Mouse (Mus musculus): Measurements from ENCODE around the gene Rph3al.

The Rph3al gene

DNA sequence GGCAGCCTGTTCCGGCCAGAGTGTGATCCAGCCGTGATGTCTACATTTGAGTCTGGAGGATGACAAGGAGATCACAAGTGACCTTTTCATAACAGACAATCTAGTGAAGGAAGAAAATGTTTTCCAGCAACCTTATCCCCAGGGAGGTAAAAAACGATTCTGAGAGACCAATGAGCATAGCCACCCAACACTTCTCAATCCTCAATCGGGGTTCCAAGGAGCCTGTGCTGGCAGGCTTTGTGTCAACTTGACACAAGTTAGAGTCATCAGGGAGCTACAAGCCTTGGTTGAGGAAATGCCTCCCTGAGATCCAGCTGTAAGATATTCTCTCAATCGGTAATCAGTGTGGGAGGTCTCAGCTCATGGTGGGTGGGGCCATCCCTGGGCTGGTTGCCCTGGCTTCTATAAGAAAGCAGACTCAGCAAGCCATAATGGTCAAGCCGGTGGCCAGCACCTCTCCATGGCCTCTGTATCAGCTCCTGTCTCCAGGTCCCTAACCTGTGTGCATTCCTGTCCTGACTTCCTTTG lies at the start of gene Rph3al:
Gene Rph3al, minus strand, starts transcription at position 51 of the 528 bp plus-strand sequence.
- peak; percentile 58 for DNase-seq

DNA sequence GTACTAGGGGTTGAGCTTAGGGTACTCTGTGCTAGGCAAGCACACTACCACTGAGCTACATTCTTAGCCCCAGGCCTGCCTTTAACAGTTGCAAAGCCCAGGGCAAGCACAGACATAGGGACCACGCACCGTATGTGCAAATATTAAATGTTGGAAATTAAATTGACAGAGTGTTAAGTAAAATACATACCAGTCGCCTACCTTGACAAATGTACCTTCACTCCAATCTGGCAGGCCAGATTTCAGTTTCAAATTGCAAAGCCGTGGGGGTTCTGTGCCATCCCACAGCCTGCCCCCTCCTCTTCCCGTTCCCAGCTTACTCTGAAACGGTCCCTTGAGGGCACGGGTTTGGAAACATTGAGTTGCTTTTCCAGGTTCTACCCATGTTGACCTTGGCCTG lies 47.7 kb upstream of the Rph3al start:
- no peak for DNase-seq

DNA sequence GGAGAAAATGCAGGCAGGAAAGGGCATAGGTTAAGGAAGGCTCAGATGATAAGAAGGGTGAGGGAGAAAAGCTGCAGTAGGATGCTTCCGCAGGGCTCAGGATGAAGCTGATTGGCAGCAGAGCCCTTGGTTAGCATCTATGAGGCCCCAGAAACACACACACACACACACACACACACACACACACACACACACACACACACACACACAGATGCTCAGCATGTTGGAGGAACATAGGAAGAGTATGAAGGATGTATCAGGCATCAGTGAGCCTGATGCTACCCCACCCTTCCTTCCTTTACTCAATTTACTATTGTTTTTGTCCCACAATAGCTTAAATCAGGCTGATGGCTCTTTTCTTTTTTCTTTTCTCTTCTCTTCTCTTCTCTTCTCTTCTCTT lies 46.4 kb upstream of the Rph3al start:
- DNase-seq: no peak

DNA sequence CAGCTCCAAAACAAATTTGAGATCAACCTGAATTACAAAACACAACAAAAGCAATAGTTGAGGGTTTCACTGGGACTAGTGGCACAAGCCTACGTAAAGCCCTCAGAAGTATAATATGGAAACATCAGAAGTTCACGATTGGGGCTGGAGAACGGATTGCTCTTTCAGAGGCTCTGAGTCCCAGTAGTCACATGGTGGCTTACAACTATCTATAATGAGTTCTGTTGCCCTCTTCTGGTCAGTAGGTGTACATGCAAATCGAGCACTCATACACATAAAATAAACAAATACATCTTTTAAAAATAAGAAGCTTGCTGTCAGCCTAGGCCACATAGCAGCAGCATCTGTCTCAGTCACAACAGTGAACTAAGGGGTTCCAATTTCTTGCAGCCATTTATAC lies 45.0 kb upstream of the Rph3al start:
- no peak for DNase-seq

DNA sequence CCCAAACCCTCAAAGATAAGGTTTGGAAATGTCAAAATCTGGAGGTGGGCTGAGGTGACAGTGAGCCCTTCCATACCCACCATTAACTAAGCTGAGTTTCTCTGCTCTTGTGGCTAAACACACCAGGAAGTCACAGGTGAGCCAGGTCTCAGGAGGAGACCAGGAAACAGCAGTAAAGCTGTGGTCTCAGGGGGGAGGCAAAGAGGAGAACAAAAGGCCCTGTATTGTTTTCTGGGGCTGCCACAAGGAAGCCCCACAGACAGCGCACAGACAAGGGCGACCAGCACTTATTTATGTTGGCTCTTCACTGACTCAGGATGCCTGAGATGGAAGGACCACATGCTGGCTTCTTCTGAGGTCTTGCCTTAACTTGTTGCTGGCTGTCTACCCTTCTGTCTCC lies 42.2 kb upstream of the Rph3al start:
- DNase-seq: no peak

DNA sequence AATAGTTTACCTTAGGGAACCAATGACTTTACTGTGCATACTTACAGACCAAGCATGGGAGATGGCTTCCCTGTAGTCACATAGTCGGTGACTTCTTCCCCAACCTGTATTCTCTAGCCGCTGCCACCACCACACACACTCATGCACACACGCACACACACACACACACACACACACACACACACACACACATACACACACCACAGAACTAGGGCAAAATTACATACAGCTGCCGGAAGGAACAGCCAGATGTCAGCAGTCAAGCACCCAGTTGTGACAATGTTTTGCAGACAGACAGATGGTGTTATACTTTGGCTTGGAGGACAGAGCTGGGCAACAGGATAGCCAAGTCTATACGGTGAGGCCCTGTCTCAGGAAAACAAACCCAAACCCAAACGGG lies 39.8 kb upstream of the Rph3al start:
- DNase-seq: no peak

DNA sequence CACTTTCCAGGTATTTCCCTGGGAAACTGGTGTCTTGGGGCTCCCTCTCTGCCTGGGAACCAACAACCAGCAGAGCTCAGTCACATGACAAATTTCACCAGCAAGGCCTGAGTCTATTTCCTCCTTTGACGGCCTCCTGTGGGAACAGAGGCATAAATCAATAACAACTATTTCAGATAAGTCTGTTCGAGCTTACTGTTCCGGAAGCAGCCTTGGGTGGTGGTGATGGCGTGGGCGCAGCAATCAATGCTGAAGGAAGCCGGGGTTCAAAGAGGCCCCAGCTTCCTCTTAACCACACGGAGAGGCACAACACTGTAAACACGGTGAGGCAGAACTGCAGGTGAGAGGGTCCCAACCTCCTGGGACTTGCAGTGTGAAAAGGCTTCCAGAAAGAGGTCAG lies 38.5 kb upstream of the Rph3al start:
- no peak for DNase-seq

DNA sequence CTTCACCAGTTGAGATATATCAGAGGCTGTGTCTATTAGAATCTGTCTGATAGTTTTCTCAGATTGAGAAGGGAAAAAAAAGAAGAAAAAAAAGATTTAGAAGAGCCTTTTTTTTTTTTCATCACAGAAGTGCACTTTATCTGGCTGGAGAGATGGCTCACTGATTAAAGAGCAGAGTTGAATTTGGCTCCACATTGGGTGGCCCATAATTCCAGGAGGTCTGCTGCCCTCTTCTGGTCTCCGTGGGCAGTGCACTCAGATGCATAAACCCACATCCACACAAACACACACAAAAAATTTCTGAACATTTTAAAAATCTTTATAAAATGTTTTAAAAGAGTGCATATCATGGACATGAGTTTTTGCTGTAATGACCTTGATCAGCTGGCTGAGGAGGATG lies 35.8 kb upstream of the Rph3al start:
- peak; percentile 22 for DNase-seq

DNA sequence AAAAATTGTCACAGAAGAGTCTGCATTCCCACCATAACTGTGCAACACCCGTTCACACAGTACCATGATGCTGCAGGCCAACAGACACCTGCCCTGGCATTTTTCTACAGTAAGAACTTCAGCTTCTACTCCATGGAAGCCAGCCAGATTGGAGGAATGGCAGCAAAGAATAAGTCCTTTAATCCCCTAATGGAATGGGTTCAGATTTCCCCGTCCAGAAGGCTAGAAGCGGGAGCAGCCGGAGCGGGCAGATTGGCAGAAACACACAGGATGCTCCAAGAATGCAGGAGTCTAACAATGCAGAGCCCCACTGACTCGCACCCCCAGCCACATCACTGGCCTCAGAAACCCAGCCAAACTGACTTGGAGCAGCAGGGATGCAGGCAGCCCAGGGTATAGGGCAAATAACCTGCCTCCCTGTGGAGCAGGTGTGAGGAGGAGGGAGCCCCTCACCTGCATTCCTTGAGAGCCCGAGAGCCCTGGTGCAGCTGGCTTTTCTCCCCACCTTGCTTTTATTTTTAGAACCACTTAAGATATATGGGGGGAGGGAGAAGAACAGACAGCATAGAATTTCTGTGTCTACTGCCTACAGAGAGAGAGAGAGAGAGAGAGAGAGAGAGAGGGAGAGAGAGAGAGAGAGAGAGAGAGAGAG lies 34.8 kb upstream of the Rph3al start:
- DNase-seq: no peak

DNA sequence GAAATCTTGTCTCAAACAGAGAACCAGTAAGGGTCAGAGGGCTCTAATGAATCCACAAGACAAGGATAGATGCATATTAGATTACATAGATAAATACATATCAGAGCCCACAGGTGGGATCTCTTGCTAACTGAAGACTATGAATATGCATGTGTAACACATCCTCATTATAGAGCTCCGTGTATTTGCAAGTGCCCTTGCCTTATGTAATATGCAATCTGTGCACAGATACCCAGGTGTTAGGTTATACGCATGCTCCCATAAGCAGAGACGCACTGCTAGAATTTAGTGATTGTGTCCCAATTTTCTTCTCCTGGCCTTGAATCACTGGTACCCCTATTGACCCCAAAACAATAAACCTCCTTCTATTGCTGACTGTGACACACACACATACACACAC lies 34.0 kb upstream of the Rph3al start:
- DNase-seq: no peak

DNA sequence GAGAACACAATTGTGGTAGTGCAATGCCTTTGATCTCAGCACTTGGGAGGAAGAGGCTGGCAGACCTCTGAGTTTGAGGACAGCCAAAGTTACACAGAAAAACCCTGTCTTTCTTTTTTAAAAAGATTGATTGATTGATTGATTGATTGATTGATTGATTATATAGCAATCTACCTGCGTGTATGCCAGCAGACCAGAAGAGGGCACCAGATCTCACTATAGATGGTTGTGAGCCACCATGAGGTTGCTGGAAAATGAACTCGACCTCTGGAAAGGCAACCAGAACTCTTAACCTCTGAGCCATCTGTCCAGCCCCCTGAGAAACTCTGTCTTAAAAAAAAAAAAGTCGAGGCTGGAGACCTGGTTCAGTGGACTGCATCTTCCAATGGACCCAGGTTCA lies 32.4 kb upstream of the Rph3al start:
- no peak for DNase-seq

DNA sequence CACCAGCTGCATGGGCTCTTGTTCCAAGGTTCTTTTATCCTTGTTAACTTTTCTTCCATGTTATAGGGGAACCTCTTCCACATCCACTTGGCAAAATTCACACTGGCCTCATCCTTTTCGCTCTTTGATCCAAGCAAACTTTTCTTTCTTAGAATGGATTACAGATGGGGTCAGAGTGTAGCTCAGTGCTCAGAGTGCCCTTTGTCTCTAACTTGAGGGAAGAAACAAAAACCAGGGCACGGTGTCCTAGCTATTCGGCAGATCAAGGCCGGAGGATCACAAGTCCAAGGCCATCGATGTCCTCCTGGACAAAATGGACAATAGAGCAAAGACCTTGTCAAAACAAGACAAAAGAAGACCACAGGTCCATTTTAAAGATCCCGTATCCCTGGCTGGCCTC lies 30.5 kb upstream of the Rph3al start:
- no peak for DNase-seq

DNA sequence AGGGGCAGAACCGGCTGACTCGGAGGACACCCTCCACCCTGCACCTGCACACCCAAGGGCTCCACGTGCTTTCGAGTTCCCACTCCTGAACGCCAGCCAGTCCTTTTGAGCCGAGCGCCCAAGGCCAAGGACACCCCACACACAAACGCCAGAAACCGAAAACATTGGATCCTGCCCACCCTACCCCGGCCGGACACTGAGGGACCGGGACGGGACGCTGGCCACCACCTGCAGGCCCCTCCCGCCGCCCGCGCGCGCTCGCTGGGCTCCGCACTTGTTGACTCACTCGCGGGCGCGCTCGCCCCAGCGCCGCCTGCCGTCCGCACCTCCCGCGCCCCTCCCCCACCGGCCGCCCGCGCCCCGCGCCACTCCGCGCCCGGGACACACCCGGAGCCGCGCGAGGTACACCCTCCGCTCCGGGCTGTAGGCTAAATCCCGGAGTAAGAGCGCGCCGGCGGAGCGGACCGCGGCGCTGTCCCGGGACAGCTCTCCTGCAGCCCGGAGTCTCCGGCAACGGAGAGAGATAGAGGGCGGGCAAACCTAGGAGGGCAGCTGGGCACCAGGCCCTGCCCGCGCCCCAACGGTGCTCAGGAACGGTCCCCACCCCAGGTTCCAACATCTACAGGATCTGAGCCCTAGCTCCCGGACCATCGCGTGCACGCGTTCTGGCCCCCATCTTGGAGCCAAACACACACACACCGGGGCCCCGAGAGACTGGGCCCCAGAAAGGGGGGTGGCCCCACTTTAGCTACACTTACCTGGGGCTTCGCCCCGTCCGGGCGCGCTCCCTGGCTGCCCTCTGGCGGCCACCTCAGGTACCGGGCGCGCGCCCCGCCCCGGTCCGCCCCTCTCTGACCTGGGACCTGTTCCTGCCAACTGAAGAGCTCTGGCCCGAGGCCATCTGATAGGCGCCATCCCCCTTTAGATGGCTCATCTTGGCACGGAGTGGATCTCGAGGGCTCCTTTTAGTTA lies 28.5 kb upstream of the Rph3al start:
- DNase-seq: peak; percentile 91

DNA sequence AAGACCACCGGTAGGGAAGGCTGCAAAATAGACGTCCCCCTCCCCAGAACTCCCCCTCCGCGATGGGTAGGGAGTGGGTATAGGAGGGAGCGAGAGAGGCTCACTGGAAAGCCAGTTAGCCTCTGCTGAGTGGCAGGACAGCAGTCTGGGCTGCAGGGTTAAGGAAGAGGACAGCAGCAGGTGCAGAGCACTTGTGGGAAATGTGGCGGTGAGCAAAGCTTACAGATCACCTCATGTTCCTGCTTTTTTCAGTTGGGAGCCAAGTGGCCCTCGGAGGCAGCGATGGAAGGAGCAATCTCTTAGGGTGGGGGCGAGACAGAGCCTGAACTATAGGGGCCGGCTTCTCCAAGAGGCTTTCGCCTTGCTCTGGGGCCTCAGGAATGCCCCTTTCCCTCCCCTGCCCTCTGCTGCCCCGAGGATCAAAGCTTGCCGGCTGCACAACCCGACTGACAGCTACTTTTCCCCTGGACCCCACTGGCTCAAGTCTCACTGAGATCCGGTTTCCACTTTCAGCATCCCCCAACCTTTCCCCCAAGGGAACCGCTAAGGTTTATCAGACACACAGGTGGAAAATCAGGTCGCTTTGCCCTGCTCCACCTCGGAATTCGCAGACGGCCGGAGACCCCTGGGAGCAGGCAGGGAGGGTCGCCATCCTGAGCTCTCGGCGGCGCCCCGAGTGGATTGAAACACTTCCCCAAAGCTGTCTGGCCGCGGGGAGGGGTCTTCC lies 27.6 kb upstream of the Rph3al start:
- DNase-seq: peak; percentile 18

DNA sequence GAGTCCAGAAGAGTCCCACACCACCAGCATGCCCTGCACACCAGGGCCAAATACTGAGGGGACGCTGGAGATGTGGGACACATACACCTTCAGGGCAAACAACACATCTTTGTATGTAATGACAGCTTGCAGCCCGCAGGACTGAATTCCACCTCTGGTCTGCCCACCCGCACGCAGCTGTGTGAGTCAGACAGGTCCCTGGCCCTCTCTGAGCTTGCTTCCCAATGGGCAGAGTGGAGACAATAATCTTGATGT lies 26.2 kb upstream of the Rph3al start:
- DNase-seq: no peak

DNA sequence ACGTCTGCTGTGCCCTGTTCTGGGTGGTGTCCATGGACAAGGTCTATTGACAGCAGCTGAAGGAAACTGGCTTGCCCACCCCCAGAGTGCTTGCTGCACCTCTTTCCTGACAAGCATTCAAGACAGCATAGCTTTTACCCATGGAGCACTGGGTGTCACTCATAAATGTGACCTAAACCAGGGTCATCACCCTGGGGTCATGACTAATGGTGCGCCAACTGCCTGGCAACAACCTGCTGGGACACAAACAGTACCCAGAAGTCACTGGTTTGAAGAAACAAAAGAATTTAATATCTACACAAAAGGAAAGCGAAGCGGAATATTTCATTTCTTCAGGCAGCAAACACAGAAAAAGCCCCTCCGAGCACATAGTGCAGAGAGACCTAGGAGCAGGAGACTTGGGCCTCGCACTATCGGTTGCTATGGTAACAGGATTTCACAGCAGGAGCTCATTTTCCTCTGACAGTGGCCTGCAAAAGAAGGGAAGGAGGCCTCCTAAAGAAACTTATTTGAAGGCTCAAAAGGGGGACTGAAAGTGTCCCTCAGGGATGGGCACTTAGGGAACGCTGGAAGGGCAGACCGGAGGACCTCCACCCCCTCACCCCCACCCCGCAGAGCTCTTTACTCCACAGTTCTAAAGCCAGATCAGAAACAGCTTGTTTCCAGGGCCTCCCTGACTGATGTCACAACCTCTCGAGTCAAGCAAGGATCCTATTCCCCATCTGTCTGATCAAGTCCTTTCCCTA lies 25.7 kb upstream of the Rph3al start:
- no peak for DNase-seq

DNA sequence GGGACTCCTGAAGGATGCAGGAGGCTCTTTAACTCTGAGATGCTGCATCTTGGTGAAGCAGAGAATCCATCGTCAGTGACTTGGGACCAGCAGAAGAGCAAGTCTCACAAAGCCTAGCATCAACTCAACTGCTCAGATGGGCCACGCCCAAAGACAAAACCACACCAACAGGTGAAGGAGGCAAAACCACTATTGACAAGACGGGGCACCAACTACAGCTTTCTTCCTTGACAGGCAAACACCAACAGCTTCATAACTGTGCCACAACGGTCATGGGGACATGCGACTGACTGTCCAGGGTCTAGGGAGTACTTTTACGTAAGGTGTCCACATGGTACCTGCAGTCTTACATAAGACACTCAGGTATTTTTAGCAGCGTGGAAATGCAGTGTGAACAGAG lies 23.6 kb upstream of the Rph3al start:
- DNase-seq: no peak

DNA sequence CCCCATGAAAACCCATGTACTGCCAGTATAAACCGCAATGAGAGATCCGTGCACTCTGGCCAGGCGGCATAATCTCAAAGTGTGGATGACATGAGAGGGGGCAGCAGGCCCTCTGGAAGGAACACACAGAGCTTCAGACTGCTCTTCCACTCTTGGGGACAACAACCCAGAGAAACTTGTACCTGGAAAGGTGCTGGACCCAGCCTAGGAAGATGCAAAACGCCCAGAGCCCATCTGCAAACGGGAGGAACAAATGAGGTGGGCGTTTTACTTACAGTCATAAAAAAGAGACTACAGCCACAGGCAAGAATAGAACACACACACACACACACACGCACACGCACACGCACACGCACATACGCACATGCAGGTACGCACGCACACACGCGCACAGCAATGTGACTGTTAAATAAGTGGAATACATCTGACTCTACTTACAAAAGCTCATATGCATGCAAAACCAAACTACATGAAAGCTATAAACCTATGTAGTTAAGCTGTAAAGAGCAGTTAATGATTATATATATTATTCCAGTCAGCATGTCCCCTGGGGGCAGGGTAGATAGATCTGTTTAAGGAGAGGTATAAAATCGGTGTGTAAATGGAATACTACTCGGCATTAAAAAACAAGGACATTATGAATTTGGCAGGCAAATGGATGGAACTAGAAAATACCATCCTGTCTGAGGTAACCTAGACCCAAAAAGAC lies 19.0 kb upstream of the Rph3al start:
- DNase-seq: no peak

DNA sequence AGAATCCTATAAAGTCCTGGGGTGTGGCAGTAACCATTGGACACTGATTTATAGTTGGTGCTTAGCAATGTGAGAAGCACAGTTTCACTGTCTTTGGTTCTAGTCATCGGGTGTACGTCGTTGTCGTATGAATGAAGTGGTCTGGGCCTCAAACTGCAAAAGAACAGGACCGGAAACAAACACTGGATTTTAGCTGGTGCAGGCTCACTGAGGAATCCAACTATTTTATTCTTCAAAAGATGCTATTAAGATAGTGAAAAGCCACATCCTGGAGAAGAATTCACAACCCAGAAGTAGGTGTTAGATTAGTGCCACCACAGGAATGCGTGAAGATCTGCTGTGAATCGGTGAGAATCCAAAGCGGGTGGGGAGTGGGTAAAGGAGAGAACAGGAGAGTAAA lies 18.4 kb upstream of the Rph3al start:
- no peak for DNase-seq

DNA sequence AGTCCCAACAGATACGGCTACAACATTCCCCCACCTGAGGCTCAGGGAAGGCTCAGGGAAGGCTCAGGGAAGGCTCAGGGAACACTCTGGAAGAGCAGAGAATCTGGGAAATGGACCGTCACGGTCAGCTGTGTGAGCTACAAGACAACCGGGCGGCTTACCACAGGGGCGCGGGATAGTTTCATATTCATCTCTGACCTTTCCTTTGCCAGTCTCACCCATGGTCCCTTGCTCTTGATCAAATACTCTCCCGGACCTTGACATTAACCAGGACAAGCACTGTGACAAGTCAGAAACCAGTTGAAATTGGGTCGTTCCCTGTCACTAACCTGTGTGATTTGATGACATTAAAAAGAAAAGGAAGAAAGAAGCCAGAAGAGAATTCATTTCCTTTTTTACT lies 16.7 kb upstream of the Rph3al start:
- DNase-seq: no peak

DNA sequence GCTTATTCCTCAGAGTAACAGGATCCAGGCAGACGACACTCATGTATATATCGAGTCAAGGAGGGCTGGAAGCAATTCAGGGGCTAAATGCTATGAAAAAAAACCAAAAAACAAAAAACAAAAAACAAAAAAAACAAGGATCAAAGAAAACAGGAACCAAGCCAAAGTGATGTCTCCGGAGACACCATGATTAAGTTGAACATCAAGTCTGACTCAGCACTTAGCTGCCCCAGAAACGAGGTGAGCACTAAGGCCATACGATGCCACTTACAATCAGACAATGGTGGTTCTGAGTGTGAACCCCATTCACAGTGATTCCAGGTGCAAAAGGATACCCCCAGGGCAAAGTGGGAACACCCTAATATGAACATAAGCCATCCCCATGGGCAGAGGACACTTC lies 13.7 kb upstream of the Rph3al start:
- DNase-seq: no peak

DNA sequence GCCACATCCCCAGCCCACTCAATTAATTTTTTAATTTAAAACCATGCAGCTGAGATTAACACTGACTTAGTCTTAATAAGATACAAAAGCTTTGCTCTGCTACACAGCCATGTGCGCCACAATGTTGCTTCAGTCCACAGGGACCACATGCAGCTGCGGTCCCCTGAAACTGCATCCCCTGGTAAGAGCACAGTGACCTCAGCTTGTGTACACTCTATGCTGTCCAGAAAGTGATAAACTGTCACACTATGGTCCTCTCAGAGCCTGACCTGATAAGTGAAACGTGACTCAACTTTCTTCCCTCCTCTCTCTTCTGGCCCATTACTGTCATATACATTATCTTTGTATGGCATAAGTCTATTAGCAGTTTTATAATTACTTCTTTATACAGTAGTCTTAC lies 12.2 kb upstream of the Rph3al start:
- no peak for DNase-seq
